Comparison of ENCODE assay signal across 10 mouse cellular contexts in genomic region chr2:167064601-167065295, GRCm38 (mm10). TPM values are rescaled to one million over a fixed set of nuclear protein-coding genes. Genes with fewer than 3 reads are reported as not detected.
DNase-seq lines count a peak whose midpoint lies in the region; ATAC-seq lines count a peak whose summit lies in the region.
"Had no signal": no experiment of that assay in that cellular context is flagged by ENCODE, and none has a peak within 500 bp of the region (broad histone marks: within the 10 kb centered on the region; RNA-seq: fewer than 3 reads in every experiment).

No protein-coding gene starts in this region.

- H3K36me3 ChIP-seq in kidney, embryonic 15.5 days, result peaks cover 26% of the 10 kb centered on the region
- H3K36me3 ChIP-seq in embryonic facial prominence, embryonic 10.5 days (replicated peaks), result peaks cover 38% of the 10 kb centered on the region
- peaks cover 5% of the 10 kb centered on the region; the same call in 1 of the 2 replicates for H3K36me3 ChIP-seq in intestine, embryonic 16.5 days (ENCODE audit: control insufficient read depth, insufficient read depth, low read length)

- H3K9me3 ChIP-seq in kidney, embryonic 15.5 days (replicated peaks), result no peaks in the 10 kb centered on the region
- no peaks in the 10 kb centered on the region for H3K9me3 ChIP-seq in embryonic facial prominence, embryonic 10.5 days
- H3K9me3 ChIP-seq in intestine, embryonic 16.5 days (ENCODE audit: control insufficient read depth, low read length), result no peaks in the 10 kb centered on the region

- DNase-seq in kidney, adult 9 months, result no peak
- no peak for DNase-seq in embryonic facial prominence, embryonic 10.5 days (ENCODE audit: low spot score)
- DNase-seq in naive thymus-derived CD4-positive, alpha-beta T cell, adult 2 months (ENCODE audit: low read depth), result peak; percentile 32
- DNase-seq in ovary, adult 18-20 months (ENCODE audit: low spot score), result no peak
- no peak for DNase-seq in right cerebral cortex, postnatal 14 days
- DNase-seq in urinary bladder, postnatal 14 days (ENCODE audit: low spot score), result no peak
- DNase-seq: lung, postnatal 36 days; thymus, postnatal 36 days had no signal

- H3K9ac ChIP-seq in kidney, embryonic 15.5 days, result peak overlapping the region; percentile 91
- H3K9ac ChIP-seq in intestine, embryonic 16.5 days (ENCODE audit: low read depth, low read length), result peak overlapping the region; percentile 45

- 23% methylated on average over 9 of the region's 9 CpGs for WGBS in kidney, embryonic 15.5 days
- 28% methylated on average over 9 of the region's 9 CpGs for WGBS in embryonic facial prominence, embryonic 10.5 days
- WGBS in intestine, embryonic 16.5 days, result 15% methylated on average over 9 of the region's 9 CpGs

- H3K27ac ChIP-seq in kidney, embryonic 15.5 days, result peak overlapping the region; percentile 96
- H3K27ac ChIP-seq in embryonic facial prominence, embryonic 10.5 days (replicated peaks), result peak overlapping the region; percentile 81
- H3K27ac ChIP-seq in intestine, embryonic 16.5 days (ENCODE audit: low read length), result peak overlapping the region; percentile 29

- no peaks in the 10 kb centered on the region for H3K27me3 ChIP-seq in kidney, embryonic 15.5 days
- H3K27me3 ChIP-seq in embryonic facial prominence, embryonic 10.5 days (replicated peaks; ENCODE audit: low read depth, poor library complexity, severe bottlenecking), result no peaks in the 10 kb centered on the region
- H3K27me3 ChIP-seq in intestine, embryonic 16.5 days (replicated peaks; ENCODE audit: control insufficient read depth, insufficient read depth, low read length), result no peaks in the 10 kb centered on the region

- ATAC-seq in kidney, embryonic 15.5 days (replicated peaks; ENCODE audit: low FRiP score), result no peak
- no peak for ATAC-seq in intestine, embryonic 16.5 days

- peak overlapping the region; percentile 79 for H3K4me2 ChIP-seq in kidney, embryonic 15.5 days
- H3K4me2 ChIP-seq in intestine, embryonic 16.5 days (ENCODE audit: low read depth, low read length), result peak overlapping the region; percentile 76

- H3K4me3 ChIP-seq in kidney, embryonic 15.5 days (replicated peaks), result peak overlapping the region; percentile 79
- H3K4me3 ChIP-seq in embryonic facial prominence, embryonic 10.5 days, result peak overlapping the region; percentile 75
- H3K4me3 ChIP-seq in intestine, embryonic 16.5 days (ENCODE audit: low read length), result peak overlapping the region; percentile 81

- H3K4me1 ChIP-seq in kidney, embryonic 15.5 days, result peaks cover 43% of the 10 kb centered on the region
- peaks cover 41% of the 10 kb centered on the region for H3K4me1 ChIP-seq in embryonic facial prominence, embryonic 10.5 days
- peaks cover 22% of the 10 kb centered on the region for H3K4me1 ChIP-seq in intestine, embryonic 16.5 days (ENCODE audit: control insufficient read depth, insufficient read depth, low read length)

RNA-seq across cellular contexts. Expression of gene Znfx1, which starts 1.9 kb away (rescaled TPM):
- 9.5 and 10.2 TPM in 2 replicates for polyA plus RNA-seq in kidney, embryonic 15.5 days (2015; fragmentation: Nextera tagmentation; extraction: Ambion mirVana)
- 6.4 and 7.0 TPM in 2 replicates for polyA plus RNA-seq in embryonic facial prominence, embryonic 10.5 days (2016; fragmentation: Nextera tagmentation; extraction: Ambion mirVana)
- polyA plus RNA-seq in intestine, embryonic 16.5 days (2015; fragmentation: Nextera tagmentation; extraction: Ambion mirVana), result 6.5 and 9.8 TPM in 2 replicates

RNA-seq across cellular contexts. Expression of gene Ddx27, which starts 49.8 kb away (rescaled TPM):
- 57.7 and 59.4 TPM in 2 replicates for polyA plus RNA-seq in kidney, embryonic 15.5 days (2015; fragmentation: Nextera tagmentation; extraction: Ambion mirVana)
- polyA plus RNA-seq in embryonic facial prominence, embryonic 10.5 days (2016; fragmentation: Nextera tagmentation; extraction: Ambion mirVana), result 69.0 and 69.9 TPM in 2 replicates
- polyA plus RNA-seq in intestine, embryonic 16.5 days (2015; fragmentation: Nextera tagmentation; extraction: Ambion mirVana), result 40.9 and 45.7 TPM in 2 replicates

Comparison
In these comparisons a context has a peak if more than half of its experiments do, and no peak if none do; other contexts are left out.
1. H3K27ac ChIP-seq: peak in every context shown above with its lines; median percentile 96 in kidney, embryonic 15.5 days; 81 in embryonic facial prominence, embryonic 10.5 days; 29 in intestine, embryonic 16.5 days.